Mouse (Mus musculus) heart, postnatal 4 days (tissue): ENCODE results near the gene Casq2. TPM values are rescaled to one million over a fixed set of nuclear protein-coding genes. Genes with fewer than 3 reads are reported as not detected.
"Not testable (repeated sequence)": the region's sequence is repeated elsewhere in the genome, so short reads cannot be mapped to it uniquely, and the experiment has no call there.

Source experiments
- DNase-seq: peaks from one replicate; pipeline ENCODE4 v3.0.0; 2021
- total RNA-seq, 2 experiments: library from RNA; stranded (reverse); gene quantifications; 2 replicates each; pipeline ENCODE4 v1.2.3; 2021

The Casq2 gene
- total RNA-seq, 2 experiments from 2014 or later, result 914 to 961 TPM

GRCm38 (mm10) chr3:102137158-102137557, 50.9 kb downstream of the Casq2 start:
- DNase-seq, result no peak

- DNase-seq, result no peak
Observed at GRCm38 (mm10) chr3:102138899-102139298, 52.7 kb downstream of the Casq2 start.

- no peak for DNase-seq
Observed at GRCm38 (mm10) chr3:102140606-102141005, 54.4 kb downstream of the Casq2 start.

GRCm38 (mm10) chr3:102141451-102141850, 55.2 kb downstream of the Casq2 start:
- DNase-seq, result no peak

GRCm38 (mm10) chr3:102141893-102142292, 55.7 kb downstream of the Casq2 start:
- DNase-seq, result no peak

GRCm38 (mm10) chr3:102142947-102143346, 56.7 kb downstream of the Casq2 start:
- no peak for DNase-seq

- DNase-seq, result no peak
Observed at GRCm38 (mm10) chr3:102143536-102143935, 57.3 kb downstream of the Casq2 start.

- DNase-seq, result no peak
Observed at GRCm38 (mm10) chr3:102144401-102144800, 58.2 kb downstream of the Casq2 start.

GRCm38 (mm10) chr3:102145645-102146386, 59.6 kb downstream of the Casq2 start:
- no peak for DNase-seq

GRCm38 (mm10) chr3:102146428-102146827, 60.2 kb downstream of the Casq2 start:
- DNase-seq, result no peak

GRCm38 (mm10) chr3:102147189-102147588, 61.0 kb downstream of the Casq2 start:
- DNase-seq, result no peak

GRCm38 (mm10) chr3:102149941-102150340, 63.7 kb downstream of the Casq2 start:
- DNase-seq, result no peak

GRCm38 (mm10) chr3:102151850-102152249, 65.6 kb downstream of the Casq2 start:
- DNase-seq, result no peak

GRCm38 (mm10) chr3:102152471-102152870, 66.3 kb downstream of the Casq2 start:
- no peak for DNase-seq

- no peak for DNase-seq
Observed at GRCm38 (mm10) chr3:102152872-102153271, 66.7 kb downstream of the Casq2 start.

GRCm38 (mm10) chr3:102154107-102154506, 67.9 kb downstream of the Casq2 start:
- DNase-seq, result no peak

GRCm38 (mm10) chr3:102156737-102157136, 70.5 kb downstream of the Casq2 start:
- no peak for DNase-seq

GRCm38 (mm10) chr3:102157652-102158051, 71.4 kb downstream of the Casq2 start:
- DNase-seq, result no peak

- DNase-seq, result no peak
Observed at GRCm38 (mm10) chr3:102158759-102159422, 72.7 kb downstream of the Casq2 start.

GRCm38 (mm10) chr3:102159423-102160325, 73.5 kb downstream of the Casq2 start:
- DNase-seq, result peak; percentile 45

GRCm38 (mm10) chr3:102163861-102164260, 77.6 kb downstream of the Casq2 start:
- DNase-seq, result not testable (repeated sequence)

- no peak for DNase-seq
Observed at GRCm38 (mm10) chr3:102164911-102165310, 78.7 kb downstream of the Casq2 start.
